Mouse (Mus musculus) regulatory T cell (primary cell): Measurements from ENCODE around the gene Iqgap2.

Experiments
- in situ Hi-C: fragments of 300-600 bp; cut with MboI, MseI; formaldehyde crosslinking; loops from one replicate; pipeline ENCODE4 v1.15.1; 2025; ENCODE audit warnings: high pct_unique_total_duplicates

The Iqgap2 gene

DNA sequence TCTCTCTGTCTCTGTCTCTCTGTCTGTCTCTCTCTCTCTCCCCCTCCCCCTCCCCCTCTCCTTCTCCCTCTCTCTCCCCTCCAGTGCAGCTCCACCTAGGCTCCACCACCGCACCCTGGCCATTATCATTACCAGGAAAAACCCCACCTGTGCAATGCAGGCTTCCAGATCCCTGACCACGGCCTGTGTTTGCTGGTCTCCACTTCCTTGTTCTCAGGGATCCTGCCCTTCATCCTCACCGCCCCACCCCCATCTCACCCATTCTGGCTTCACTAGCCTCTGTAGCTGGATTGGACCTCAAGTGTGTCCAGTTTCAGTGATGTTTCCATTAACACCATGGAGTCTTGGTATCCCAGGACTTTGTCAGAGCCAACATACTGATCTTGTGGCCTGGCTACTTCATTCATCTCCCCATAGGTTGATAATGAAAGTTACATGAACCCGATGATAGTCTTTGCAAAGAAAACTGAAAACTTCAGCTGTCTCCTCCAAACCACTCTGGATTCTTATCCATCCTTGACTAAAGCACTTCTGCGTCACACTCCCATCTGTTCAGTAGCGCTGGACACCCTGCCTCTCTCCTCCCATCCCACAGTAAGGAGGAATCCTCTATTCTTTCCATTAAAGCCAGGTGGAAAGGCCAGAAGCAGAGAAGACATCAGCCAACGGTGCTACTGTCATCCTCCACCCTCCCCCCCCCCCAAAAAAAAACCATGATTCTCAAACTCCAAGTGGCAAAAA, 62.1 kb downstream of the Iqgap2 start:
- in situ Hi-C loops: no loop called here

GRCm38 (mm10) chr13:95828616-95829015, 63.1 kb downstream of the Iqgap2 start:
- in situ Hi-C loops: no loop called here

DNA sequence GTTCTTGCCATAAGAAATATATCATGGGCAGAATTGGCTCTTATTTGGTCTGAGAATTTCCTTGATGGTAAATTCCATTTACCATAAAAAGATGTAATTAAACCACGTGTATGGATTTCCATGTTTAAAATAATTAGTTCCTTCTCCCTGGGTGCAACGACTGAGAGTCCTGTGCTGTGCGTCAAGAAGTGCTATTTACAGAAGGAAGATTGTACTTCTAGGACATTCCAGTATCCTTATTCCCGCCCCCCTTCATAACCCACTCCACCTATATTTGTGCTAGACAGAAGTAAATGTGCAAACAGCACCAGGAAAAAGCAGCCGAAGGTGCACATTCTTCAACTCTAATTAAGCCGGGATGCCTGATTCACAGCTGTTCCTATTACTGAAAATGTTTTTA, 65.5 kb downstream of the Iqgap2 start:
- in situ Hi-C loops: no loop called here

- in situ Hi-C loops: no loop called here
Observed at GRCm38 (mm10) chr13:95822918-95823317, 68.8 kb downstream of the Iqgap2 start.

DNA sequence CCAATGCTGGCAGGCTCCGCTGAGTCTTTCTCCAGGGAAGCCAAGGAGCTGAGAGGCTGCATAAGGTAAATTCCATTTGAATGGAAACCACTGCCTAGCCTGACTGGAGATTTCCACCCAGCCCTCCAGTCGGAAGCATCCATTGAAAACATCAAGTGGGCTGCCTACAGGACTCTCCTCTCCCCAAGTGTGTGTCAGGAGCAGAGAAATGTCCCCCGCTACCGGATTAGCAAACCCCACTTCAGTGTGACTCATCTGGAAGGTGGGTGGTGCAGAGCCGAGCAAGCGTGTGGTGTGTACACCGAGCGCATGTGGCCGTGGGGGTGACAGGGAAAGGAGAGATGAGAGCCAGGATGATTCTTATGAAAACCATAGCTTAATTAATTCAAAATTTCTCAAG, 71.7 kb downstream of the Iqgap2 start:
- in situ Hi-C loops: no loop called here

GRCm38 (mm10) chr13:95818941-95819340, 72.8 kb downstream of the Iqgap2 start:
- in situ Hi-C loops: no loop called here

DNA sequence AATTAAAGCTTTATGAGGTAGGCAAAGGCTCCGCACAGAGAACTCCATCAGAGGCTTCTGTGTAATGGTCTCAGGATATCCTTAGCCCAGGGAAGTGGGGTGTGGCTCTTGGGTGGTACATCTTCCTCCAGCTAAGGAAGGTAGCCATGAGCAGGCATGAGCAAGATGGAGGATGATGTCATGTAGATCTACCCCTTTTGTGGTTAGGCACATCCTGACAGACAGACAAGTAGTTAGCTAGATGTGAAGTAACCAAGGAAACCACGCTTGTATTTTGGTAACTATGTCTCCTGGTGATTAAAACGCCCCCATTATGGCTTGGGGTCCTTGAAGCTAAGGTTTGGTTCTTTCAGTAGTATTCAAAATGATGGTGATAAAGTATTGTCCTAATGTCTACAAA, 78.1 kb downstream of the Iqgap2 start:
- in situ Hi-C loops: no loop called here

DNA sequence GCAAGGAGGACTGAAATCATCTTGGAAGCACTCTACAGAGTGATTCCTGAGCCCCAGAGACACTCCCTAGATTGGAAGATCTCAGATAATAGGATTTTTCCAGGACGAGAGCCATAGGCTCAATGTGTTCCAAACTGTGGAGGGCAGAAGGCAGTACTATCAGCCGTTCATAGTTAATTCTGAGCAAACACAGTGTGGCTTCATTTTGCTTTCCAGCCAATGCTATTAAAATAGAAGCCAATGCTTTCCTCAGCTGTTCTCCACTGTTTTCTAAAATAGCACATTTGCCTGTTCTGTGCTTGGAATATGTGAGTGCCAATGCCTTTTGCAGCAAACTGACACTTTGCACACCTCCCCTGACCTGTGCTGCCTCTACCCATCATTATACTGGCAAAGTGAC, 80.9 kb downstream of the Iqgap2 start:
- in situ Hi-C loops: no loop called here

DNA sequence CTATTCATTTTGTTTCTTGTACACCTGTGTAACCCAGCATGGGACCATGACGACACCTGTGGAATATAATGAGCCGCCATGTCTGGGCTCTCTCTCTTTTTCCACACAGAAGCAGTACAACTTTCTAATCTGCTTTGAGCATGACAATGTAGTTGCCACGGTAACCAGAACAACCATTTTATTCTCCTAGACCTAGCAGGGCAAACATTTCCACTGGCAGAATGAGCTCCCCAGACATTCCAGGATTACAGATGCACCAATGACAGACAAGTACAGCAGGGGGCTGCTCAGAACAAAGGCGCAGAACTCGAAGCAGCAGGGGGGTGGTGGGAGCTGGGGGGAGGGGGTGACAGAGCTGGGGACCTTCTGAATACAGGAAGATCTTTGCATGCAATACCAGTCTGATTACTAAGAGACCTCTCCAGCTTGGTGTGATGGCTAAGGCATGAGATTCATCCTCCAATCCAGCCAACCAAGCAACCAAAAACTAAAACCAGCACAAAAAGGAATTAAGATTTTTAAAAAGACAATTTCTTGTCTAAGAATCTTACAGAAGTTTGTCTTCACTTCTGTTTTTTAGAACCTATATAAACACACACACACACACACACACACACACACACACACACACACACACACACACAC, 84.5 kb downstream of the Iqgap2 start:
- in situ Hi-C loops: no loop called here

GRCm38 (mm10) chr13:95805469-95806166, 86.1 kb downstream of the Iqgap2 start:
- in situ Hi-C loops: no loop called here

- in situ Hi-C loops: no loop called here
Observed at GRCm38 (mm10) chr13:95804113-95804512, 87.6 kb downstream of the Iqgap2 start.

GRCm38 (mm10) chr13:95800925-95801324, 90.8 kb downstream of the Iqgap2 start:
- in situ Hi-C loops: no loop called here

GRCm38 (mm10) chr13:95799322-95799721, 92.4 kb downstream of the Iqgap2 start:
- in situ Hi-C loops: no loop called here

GRCm38 (mm10) chr13:95798721-95799120, 93.0 kb downstream of the Iqgap2 start:
- in situ Hi-C loops: no loop called here

DNA sequence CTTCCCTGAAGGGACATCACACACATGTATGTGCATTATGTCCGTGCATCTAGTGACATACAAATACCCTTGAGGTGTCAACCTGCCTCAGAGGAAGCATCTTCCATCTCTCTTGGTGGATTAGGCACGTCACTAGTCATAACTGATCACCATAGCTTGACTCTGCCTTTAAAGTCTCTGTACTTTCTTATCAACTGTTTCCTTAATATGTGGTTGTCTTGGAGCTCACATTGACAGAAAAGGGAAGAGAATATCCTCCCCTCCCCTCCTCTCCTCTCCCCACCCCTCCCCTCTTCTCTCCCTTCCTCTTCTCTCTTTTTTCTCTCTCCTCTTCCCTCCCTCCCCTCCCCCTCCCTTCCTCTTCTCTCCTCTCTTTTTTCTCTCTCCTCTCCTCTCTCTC, 94.2 kb downstream of the Iqgap2 start:
- in situ Hi-C loops: no loop called here

- in situ Hi-C loops: no loop called here
Observed at GRCm38 (mm10) chr13:95794346-95794745, 97.4 kb downstream of the Iqgap2 start.

DNA sequence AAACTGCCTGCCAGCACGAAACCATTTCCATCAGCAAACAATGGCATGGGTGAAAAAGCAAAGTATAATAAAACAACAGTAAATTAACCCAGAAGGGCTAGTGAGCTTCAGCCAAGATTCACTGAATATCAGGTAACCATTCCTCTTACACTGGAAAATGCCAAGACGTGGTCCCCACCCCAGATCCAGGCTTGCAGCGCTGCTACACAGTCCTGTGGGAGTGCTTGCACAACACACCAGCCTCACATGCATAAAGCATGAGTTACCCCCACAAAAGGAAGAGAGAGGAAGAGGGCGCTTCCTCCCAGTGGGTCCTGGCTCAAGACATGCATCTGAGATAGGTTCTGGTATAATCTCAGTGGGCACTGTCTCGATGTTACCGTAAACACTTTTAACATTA, 100.8 kb downstream of the Iqgap2 start:
- in situ Hi-C loops: no loop called here

DNA sequence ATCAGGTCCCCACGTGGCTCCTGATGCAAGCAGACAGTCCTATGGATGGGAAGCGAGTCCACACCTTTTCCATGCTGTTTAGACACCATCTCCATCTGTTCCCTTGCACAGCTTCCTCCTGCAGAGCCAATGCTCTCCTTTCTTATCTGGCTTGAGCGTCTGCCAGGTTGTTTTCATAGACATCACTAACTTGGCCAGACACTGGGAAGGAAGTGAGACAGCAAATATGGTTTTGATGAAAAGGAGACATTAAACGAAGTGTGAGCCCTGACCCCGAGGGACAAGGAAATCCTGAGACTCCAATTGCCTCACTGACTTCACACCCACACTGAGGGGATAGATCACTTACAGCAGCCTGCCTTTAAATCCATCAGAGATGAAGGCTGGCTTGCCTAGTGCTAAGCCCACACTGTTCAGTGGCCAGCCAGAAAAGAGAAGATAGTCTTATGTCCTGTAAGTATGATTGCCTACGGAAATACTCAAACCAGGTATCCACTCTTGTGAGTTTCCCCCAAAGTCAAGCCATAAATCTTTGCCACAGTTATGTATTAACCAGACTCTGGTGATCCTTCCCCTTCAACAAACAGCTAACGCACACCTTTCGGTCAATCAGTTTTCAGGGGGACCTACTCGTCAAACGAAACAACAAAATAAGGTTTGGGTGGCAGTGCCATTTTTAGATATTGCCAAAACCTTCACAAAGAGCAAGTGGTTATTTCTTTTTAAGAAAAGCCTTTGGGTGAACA, 102.9 kb downstream of the Iqgap2 start:
- in situ Hi-C loops: no loop called here

DNA sequence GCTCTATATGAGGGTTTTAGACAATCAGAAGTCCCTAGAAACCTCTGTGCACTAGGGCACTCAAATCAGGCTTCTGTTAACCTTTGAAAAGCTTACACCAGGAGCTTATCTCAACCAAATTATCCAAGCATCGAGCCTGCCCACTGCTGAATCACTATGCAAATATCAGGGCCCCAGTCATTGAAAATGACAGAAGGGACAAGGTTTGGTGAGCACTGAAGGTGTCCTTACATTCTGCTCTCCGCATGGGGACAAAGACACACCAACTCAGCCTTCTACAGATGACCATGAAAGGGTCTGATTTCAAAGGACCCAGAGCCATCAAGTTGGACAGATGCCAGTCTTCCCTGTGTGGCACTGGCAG, 108.8 kb downstream of the Iqgap2 start:
- in situ Hi-C loops: no loop called here

DNA sequence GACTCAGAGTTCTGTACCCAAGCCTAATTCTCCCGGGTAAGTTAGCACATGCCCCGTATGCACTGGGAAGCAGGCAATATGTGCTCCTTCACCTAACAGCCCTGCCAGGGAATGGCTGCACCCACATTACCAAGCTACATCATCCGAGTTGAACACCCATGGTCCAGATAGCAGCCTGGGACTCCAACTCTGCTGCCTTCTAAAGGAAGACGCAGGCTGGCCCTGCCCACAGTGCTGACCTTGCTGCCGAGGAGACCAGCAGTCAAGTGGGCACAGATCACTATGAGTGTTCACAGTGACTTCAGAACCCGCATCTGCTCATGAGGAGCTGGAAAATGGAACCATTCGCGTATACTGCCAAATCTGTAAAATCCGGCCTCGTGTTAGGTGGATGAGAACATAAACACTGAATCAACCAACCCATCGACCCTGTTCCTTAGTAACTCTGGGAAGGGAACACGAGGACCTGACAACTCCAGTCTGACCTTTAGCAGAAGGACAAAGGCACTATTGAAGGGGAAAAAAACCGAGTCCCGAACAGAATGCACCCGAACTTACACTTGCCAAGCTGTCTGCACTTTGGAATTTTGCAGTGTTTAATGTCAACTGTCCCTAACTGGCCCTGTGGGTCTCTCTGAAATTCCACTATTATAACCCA, 109.3 kb downstream of the Iqgap2 start:
- in situ Hi-C loops: no loop called here

- in situ Hi-C loops: no loop called here
Observed at GRCm38 (mm10) chr13:95780038-95780437, 111.7 kb downstream of the Iqgap2 start.

- in situ Hi-C loops: no loop called here
Observed at GRCm38 (mm10) chr13:95779261-95779660, 112.5 kb downstream of the Iqgap2 start.
